Mouse (Mus musculus) gonadal fat pad, adult 2 months (tissue): ENCODE results near the gene Gnaq. TPM values are rescaled to one million over a fixed set of nuclear protein-coding genes. Genes with fewer than 3 reads are reported as not detected.

ENCODE experiments used
- polyA plus RNA-seq: library from polyadenylated mRNA; depleted of rRNA; stranded (reverse); fragments of >200 nt; gene quantifications from 2 replicates; pipeline ENCODE4 v1.2.3, GENCODE M21; 2012; rRNA removed

The Gnaq gene
- polyA plus RNA-seq, 1 experiment: 18.8 TPM

Other genes starting within 250 kb of the Gnaq start
- gene Psat1, start 185.5 kb upstream of the Gnaq start, polyA plus RNA-seq: 76.4 and 93.3 TPM in 2 replicates
- 3.1 and 3.6 TPM in 2 replicates for gene Cep78, start 147.8 kb upstream of the Gnaq start, polyA plus RNA-seq